Mouse (Mus musculus): ENCODE results near the gene Tnfrsf11a.

DNA sequence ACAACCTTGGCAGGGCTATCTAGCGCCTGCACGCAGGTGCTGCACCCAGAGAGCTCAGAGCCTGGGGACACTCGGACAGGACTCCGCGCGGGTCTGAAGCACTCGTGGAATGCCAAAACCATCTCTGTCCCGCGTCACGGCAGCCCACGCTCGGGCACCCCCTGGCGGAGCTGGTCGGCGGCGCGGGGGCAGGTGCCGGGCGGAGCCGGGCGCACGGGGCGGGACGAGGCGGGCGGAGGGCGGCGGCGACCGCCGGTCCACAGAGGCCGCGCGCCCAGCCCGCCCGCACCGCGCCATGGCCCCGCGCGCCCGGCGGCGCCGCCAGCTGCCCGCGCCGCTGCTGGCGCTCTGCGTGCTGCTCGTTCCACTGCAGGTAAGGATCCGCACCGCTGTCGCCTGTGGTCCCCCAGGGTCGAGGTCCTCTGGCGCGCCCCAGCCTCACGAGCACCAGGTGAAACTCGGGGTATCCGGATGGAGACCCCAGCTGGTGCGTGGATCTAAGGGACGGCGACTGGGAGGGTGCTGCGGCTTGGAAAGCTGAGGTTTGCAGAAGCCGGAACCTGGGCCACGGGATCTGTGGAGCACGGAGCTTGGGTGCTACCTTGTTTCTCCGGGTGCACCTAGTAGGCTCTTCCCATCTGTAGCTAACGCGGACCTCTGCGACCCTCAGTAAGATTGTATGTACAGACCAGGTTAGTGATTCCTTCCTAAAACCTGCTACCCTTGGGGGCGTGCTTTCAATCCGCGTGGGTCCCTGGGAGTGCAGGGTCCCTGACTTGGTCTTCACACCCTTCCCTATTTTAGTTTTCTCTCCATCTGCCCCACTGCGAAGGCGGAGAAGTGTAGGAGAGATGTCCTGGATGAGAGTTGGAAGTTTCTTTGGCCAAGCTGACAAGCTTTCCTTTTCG lies at the start of gene Tnfrsf11a:
- TF ChIP-seq POLR2A (IDR thresholded peaks at IDR 0.05; ENCODE audit: borderline replicate concordance, extremely low read depth, low read depth, low read length) (no peak), CTCF (IDR thresholded peaks at IDR 0.05; ENCODE audit: insufficient read depth, low read length) (no peak)
